In the genomic region with DNA sequence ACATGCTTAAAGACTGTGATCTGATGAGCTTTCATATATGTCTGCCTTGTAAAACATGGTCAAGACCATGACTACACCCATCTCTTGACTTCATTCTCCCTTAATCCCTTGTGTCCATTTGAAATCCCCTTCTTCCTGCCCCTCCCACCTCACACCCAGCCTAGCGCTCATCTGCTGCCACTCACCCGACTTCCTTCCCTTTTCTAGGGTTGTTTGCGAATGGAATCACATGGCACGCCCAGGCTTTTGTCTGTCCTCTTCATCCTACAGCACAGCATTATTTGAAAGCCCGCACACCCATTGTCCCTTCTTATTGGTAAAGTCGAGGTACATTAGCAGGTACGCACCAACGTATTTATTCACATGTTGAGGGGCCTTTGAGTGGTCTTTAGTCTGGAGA, we compare ENCODE assay signal across 22 mouse cellular contexts. TPM values are rescaled to one million over a fixed set of nuclear protein-coding genes. Genes with fewer than 3 reads are reported as not detected.
DNase-seq lines count a peak whose midpoint lies in the region; ATAC-seq and TF ChIP-seq lines count a peak whose summit lies in the region.
"Had no signal": no experiment of that assay in that cellular context is flagged by ENCODE, and none has a peak within 500 bp of the region (broad histone marks: within the 10 kb centered on the region; RNA-seq: fewer than 3 reads in every experiment).

No protein-coding gene starts in this region.

- TF ChIP-seq RAD21 in CH12.LX (IDR thresholded peaks at IDR 0.05; ENCODE audit: low read depth, low read length): no peak

- no peaks in the 10 kb centered on the region; the same call in 1 of the 2 replicates for H3K79me2 ChIP-seq in CH12.LX (replicated peaks; ENCODE audit: control insufficient read depth, extremely low read depth, insufficient read depth, poor library complexity, severe bottlenecking)

- no peak overlapping the region for H3K4me3 ChIP-seq in CH12.LX (replicated peaks in 1 of 3; ENCODE audit: low read depth in 2 of 3, low read length in 2 of 3, poor library complexity in 1 of 3)
- H3K4me3 ChIP-seq: embryonic facial prominence, embryonic 12.5 days; forebrain, embryonic 12.5 days; heart, embryonic 15.5 days had no signal

- H3K9ac ChIP-seq in CH12.LX (ENCODE audit: insufficient read depth, low read depth): no peak overlapping the region
- H3K9ac ChIP-seq: embryonic facial prominence, embryonic 12.5 days; forebrain, embryonic 12.5 days; heart, embryonic 15.5 days; hindbrain, embryonic 14.5 days had no signal

- dilution Hi-C loops in CH12.LX (cut with MboI; ENCODE audit: extremely low pct_ligation_motif_present, extremely low pct_unique_long_range_greater_than_20kb, low sequenced_read_pairs): no loop called here

- peaks cover under 1% of the 10 kb centered on the region for H3K27me3 ChIP-seq in CH12.LX (replicated peaks)
- H3K27me3 ChIP-seq: embryonic facial prominence, embryonic 12.5 days; forebrain, embryonic 12.5 days; heart, embryonic 15.5 days had no signal

- in situ Hi-C loops in CH12.LX (cut with MboI; ENCODE audit: low pct_ligation_motif_present, low pct_unique_long_range_greater_than_20kb, low sequenced_read_pairs): no loop called here

- H3K4me1 ChIP-seq in CH12.LX (ENCODE audit: control insufficient read depth in 1 of 2, insufficient read depth in 2 of 2): peaks cover 10 to 27% of the 10 kb centered on the region in 2 experiments
- H3K4me1 ChIP-seq: embryonic facial prominence, embryonic 12.5 days; forebrain, embryonic 12.5 days; heart, embryonic 15.5 days had no signal

- H3K36me3 ChIP-seq in CH12.LX (replicated peaks in 1 of 2; ENCODE audit: control insufficient read depth in 1 of 2, insufficient read depth in 1 of 2, low read length in 1 of 2): no peaks in the 10 kb centered on the region
- H3K36me3 ChIP-seq: embryonic facial prominence, embryonic 12.5 days; forebrain, embryonic 12.5 days; heart, embryonic 15.5 days had no signal

- peak; percentile 56 for ATAC-seq in megakaryocyte, adult 5-6 weeks (ENCODE audit: poor library complexity, severe bottlenecking)
- ATAC-seq: CD4-positive, CD25-positive, alpha-beta regulatory T cell, adult 4 months; forebrain, embryonic 16.5 days; intestine, embryonic 16.5 days had no signal

- no peak for TF ChIP-seq CTCF in CH12.LX (conservative IDR thresholded peaks at IDR 0.05 in 1 of 2, IDR thresholded peaks at IDR 0.05 in 1 of 2; ENCODE audit: low read depth in 2 of 2, low read length in 2 of 2)

- TF ChIP-seq POLR2A in CH12.LX (IDR thresholded peaks at IDR 0.05; ENCODE audit: low read depth, low read length): no peak

- DNase-seq in 416B (ENCODE audit: low read depth) (peak; percentile 35), CH12.LX (ENCODE audit: extremely low read depth) (no peak), R1 (ENCODE audit: low read depth, low spot score) (peak; percentile 34)
- DNase-seq in right cerebral cortex, postnatal 14 days: no peak
- DNase-seq in thymus, postnatal 14 days: no peak
- DNase-seq in cerebellum, adult 9-10 months: no peak
- DNase-seq: adrenal gland, adult 2 months; adrenal gland, postnatal 25 days; cerebellum, adult 18-20 months; cerebellum, postnatal 10 days; gastrocnemius, postnatal 14 days; heart, postnatal 14 days; kidney, adult 8-10 months had no signal

- no peak overlapping the region for H3K27ac ChIP-seq in CH12.LX (ENCODE audit: insufficient read depth, low read depth)
- H3K27ac ChIP-seq: embryonic facial prominence, embryonic 12.5 days; forebrain, embryonic 12.5 days; heart, embryonic 15.5 days; hindbrain, embryonic 14.5 days had no signal

- no peak overlapping the region for H3K4me2 ChIP-seq in CH12.LX (ENCODE audit: insufficient read depth, low read depth, poor library complexity, severe bottlenecking)
- H3K4me2 ChIP-seq: embryonic facial prominence, embryonic 12.5 days; forebrain, embryonic 12.5 days; heart, embryonic 11.5 days; heart, embryonic 15.5 days; hindbrain, embryonic 14.5 days had no signal

- peaks cover 12% of the 10 kb centered on the region for H3K9me3 ChIP-seq in CH12.LX (replicated peaks; ENCODE audit: low read length)
- H3K9me3 ChIP-seq: forebrain, embryonic 12.5 days; heart, embryonic 15.5 days had no signal

- TF ChIP-seq EP300 in CH12.LX (IDR thresholded peaks at IDR 0.05; ENCODE audit: low read length): no peak

TF ChIP-seq in CH12.LX, 34 proteins besides CTCF, POLR2A, EP300 and RAD21:
- TF ChIP-seq BHLHE40 (IDR thresholded peaks at IDR 0.05; ENCODE audit: low read depth, low read length): peak; percentile 74
- TF ChIP-seq RCOR1 (conservative IDR thresholded peaks at IDR 0.05; ENCODE audit: low read depth, low read length): no peak

RNA-seq across cellular contexts. Expression of a gene that starts 26.5 kb away (rescaled TPM):
- total RNA-seq in CH12.LX (2012; rRNA removed): 0.21 and 0.25 TPM in 2 replicates
- 0.16 and 0.23 TPM in 2 replicates for total RNA-seq in CH12.LX (2014; rRNA removed)
- polyA plus RNA-seq in CH12.LX (2012; ENCODE audit: insufficient read length, low read depth): 0.16 and 0.19 TPM in 2 replicates
- total RNA-seq in megakaryocyte, adult 5-6 weeks (2015): 0.09 and 0.16 TPM in 2 replicates
- total RNA-seq in megakaryocyte, adult 5-6 weeks (2017): 0.07 and 0.24 TPM in 2 replicates

RNA-seq across cellular contexts. Expression of a gene that starts 50.8 kb away (rescaled TPM):
- total RNA-seq in CH12.LX (2012; rRNA removed) (1.6 and 1.8 TPM in 2 replicates), CH12.LX (2014; rRNA removed) (3.5 and 4.1 TPM in 2 replicates)
- 2.8 and 3.0 TPM in 2 replicates for polyA plus RNA-seq in CH12.LX (2012; ENCODE audit: insufficient read length, low read depth)
- total RNA-seq in megakaryocyte, adult 5-6 weeks (2015): 7.7 and 7.8 TPM in 2 replicates
- 8.4 and 12.0 TPM in 2 replicates for total RNA-seq in megakaryocyte, adult 5-6 weeks (2017)

Comparison
In these comparisons a context has a peak if more than half of its experiments do, and no peak if none do; other contexts are left out.
1. DNase-seq: peak in 416B (single experiment) and R1 (single experiment); none in CH12.LX (single experiment), right cerebral cortex, postnatal 14 days (single experiment), thymus, postnatal 14 days (single experiment) and cerebellum, adult 9-10 months (single experiment).